9 mouse cellular contexts compared by ENCODE assay signal in genomic region chr17:73263077-73263501, GRCm38 (mm10).
DNase-seq lines count a peak whose midpoint lies in the region; ATAC-seq lines count a peak whose summit lies in the region.
"Had no signal": no experiment of that assay in that cellular context is flagged by ENCODE, and none has a peak within 500 bp of the region (broad histone marks: within the 10 kb centered on the region; RNA-seq: fewer than 3 reads in every experiment).

No protein-coding gene starts in this region.

- H3K9ac ChIP-seq in embryonic facial prominence, embryonic 14.5 days (ENCODE audit: low read depth, low read length) = no peak overlapping the region
- no peak overlapping the region for H3K9ac ChIP-seq in hindbrain, embryonic 13.5 days
- H3K9ac ChIP-seq: neural tube, embryonic 13.5 days had no signal

- whole genome bisulfite sequencing in embryonic facial prominence, embryonic 14.5 days = 70% methylated on average over 8 of the region's 8 CpGs
- WGBS in embryonic facial prominence, embryonic 10.5 days = 88% methylated on average over 8 of the region's 8 CpGs
- WGBS in hindbrain, embryonic 13.5 days = 91% methylated on average over 8 of the region's 8 CpGs

- H3K27me3 ChIP-seq in embryonic facial prominence, embryonic 14.5 days (replicated peaks; ENCODE audit: control insufficient read depth, insufficient read depth, low read length) = no peaks in the 10 kb centered on the region
- no peaks in the 10 kb centered on the region for H3K27me3 ChIP-seq in embryonic facial prominence, embryonic 10.5 days (replicated peaks; ENCODE audit: low read depth, poor library complexity, severe bottlenecking)
- H3K27me3 ChIP-seq in hindbrain, embryonic 13.5 days = no peaks in the 10 kb centered on the region
- H3K27me3 ChIP-seq: neural tube, embryonic 13.5 days had no signal

- H3K4me1 ChIP-seq in embryonic facial prominence, embryonic 14.5 days (ENCODE audit: control insufficient read depth, insufficient read depth, low read length) = no peaks in the 10 kb centered on the region
- H3K4me1 ChIP-seq in embryonic facial prominence, embryonic 10.5 days = peaks cover 7% of the 10 kb centered on the region
- H3K4me1 ChIP-seq in hindbrain, embryonic 13.5 days (replicated peaks) = peaks cover 4% of the 10 kb centered on the region

- 0 out of 2 replicates have a peak, but pooled peaks cover 2% of the 10 kb centered on the region for H3K9me3 ChIP-seq in embryonic facial prominence, embryonic 14.5 days (ENCODE audit: control insufficient read depth, low read length)
- H3K9me3 ChIP-seq in embryonic facial prominence, embryonic 10.5 days = no peaks in the 10 kb centered on the region
- no peaks in the 10 kb centered on the region for H3K9me3 ChIP-seq in hindbrain, embryonic 13.5 days

- no peak overlapping the region for H3K27ac ChIP-seq in embryonic facial prominence, embryonic 14.5 days (replicated peaks; ENCODE audit: low read depth, low read length)
- no peak overlapping the region for H3K27ac ChIP-seq in embryonic facial prominence, embryonic 10.5 days (replicated peaks)
- no peak overlapping the region for H3K27ac ChIP-seq in hindbrain, embryonic 13.5 days
- H3K27ac ChIP-seq: neural tube, embryonic 13.5 days had no signal

- H3K4me2 ChIP-seq in embryonic facial prominence, embryonic 14.5 days (ENCODE audit: low read depth, low read length) = no peak overlapping the region
- H3K4me2 ChIP-seq in hindbrain, embryonic 13.5 days = no peak overlapping the region
- H3K4me2 ChIP-seq: neural tube, embryonic 13.5 days had no signal

- no peaks in the 10 kb centered on the region for H3K36me3 ChIP-seq in embryonic facial prominence, embryonic 14.5 days (ENCODE audit: control insufficient read depth, insufficient read depth, low read length)
- no peaks in the 10 kb centered on the region for H3K36me3 ChIP-seq in embryonic facial prominence, embryonic 10.5 days (replicated peaks)
- no peaks in the 10 kb centered on the region for H3K36me3 ChIP-seq in hindbrain, embryonic 13.5 days
- H3K36me3 ChIP-seq: neural tube, embryonic 13.5 days had no signal

- DNase-seq in embryonic facial prominence, embryonic 14.5 days (ENCODE audit: low spot score) = peak; percentile 59
- no peak for DNase-seq in embryonic facial prominence, embryonic 10.5 days (ENCODE audit: low spot score)
- DNase-seq in ES-CJ7 (ENCODE audit: low read depth, low spot score) = peak; percentile 85
- peak; percentile 53 for DNase-seq in thymus, postnatal 25 days
- DNase-seq in cerebellum, adult 9-11 months = no peak

- H3K4me3 ChIP-seq in embryonic facial prominence, embryonic 14.5 days (ENCODE audit: low read depth, low read length) = no peak overlapping the region
- no peak overlapping the region for H3K4me3 ChIP-seq in embryonic facial prominence, embryonic 10.5 days
- H3K4me3 ChIP-seq in hindbrain, embryonic 13.5 days = no peak overlapping the region
- H3K4me3 ChIP-seq: neural tube, embryonic 13.5 days had no signal

- 0 out of 2 replicates have a peak, but pooled peaks have one; percentile 18 for ATAC-seq in embryonic facial prominence, embryonic 14.5 days (ENCODE audit: low read depth)
- peak; percentile 97 for ATAC-seq in frontal cortex, adult (ENCODE audit: low TSS enrichment)
- ATAC-seq in megakaryocyte, adult 5-6 weeks (ENCODE audit: poor library complexity, severe bottlenecking) = peak; percentile 95
- ATAC-seq in hindbrain, embryonic 13.5 days (ENCODE audit: low FRiP score) = no peak

Comparison
In these comparisons a context has a peak if more than half of its experiments do, and no peak if none do; other contexts are left out.
1. DNase-seq: peak in embryonic facial prominence, embryonic 14.5 days (single experiment), ES-CJ7 (single experiment) and thymus, postnatal 25 days (single experiment); none in embryonic facial prominence, embryonic 10.5 days (single experiment) and cerebellum, adult 9-11 months (single experiment).